Mouse (Mus musculus): ENCODE results near the gene Flt3l. TPM values are rescaled to one million over a fixed set of nuclear protein-coding genes. Genes with fewer than 3 reads are reported as not detected.
A peak's percentile ranks its signal among the peaks of the same experiment; 100 is the strongest.

Gene Flt3l
- polyA plus RNA-seq, 1 experiment from 2014 or later = 2.2 TPM

DNA sequence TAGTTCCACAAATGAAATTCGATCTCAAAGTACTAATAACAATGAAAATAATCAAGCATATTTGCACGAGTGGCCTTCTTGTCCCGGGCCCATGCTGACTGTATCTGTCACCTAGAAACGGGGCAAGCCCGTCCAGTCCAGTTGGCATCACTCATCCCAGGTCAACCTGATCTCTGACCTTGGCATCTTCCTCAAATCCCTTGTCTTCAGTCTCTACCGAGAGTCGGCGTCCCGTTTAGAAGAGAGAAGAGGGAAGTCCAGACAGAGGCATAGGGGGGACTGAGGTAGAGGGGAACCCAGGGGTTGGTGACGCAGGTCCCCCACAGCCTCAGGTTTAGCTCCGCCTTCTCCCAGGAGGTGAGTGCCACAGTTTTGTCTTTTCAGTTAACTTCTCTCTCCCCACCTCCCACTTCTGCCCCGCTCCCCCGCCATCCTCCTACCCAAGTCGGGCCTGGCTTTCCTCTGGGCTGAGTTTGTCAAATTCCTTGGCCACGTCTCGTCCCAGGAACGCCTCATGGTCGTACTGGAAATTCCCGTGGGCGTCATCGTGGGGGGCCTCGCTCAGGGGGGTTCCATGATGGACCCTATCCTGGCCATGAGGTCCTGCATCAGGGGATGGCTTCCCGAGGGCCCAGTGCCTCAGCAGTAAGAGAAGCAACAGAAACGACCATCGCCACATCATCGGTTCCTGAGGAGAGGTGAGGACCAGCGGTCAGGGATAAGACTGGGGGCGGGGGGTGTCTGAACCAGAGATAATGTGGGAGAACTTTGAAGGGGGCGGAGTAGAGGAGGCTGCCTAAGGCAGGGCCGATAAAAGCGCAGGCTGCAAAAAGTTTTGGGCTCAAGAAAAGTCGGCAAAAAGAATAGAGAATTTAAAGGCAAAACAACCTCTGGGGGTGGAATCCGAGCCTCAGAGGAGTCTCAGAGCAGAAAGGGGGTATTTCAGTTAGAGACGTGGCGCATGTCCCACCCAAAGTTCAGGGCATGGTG, 44.9 kb downstream of the Flt3l start:
- Histone ChIP-seq H3K27ac (replicated peaks) (peak overlapping the region; percentile 88), H3K9me3 (ENCODE audit: control insufficient read depth, low read length) (no peaks in the 10 kb centered on the region), H3K4me1 (replicated peaks; ENCODE audit: control insufficient read depth, insufficient read depth) (no peaks in the 10 kb centered on the region), H3K36me3 (ENCODE audit: control insufficient read depth, insufficient read depth, low read length) (peaks cover 8% of the 10 kb centered on the region; the same call in 1 of the 2 replicates), H3K9ac (ENCODE audit: low read length) (peak overlapping the region; percentile 66), H3K27me3 (ENCODE audit: control insufficient read depth, insufficient read depth, low read length) (no peaks in the 10 kb centered on the region), H3K4me3 (ENCODE audit: low read depth, low read length) (peak overlapping the region; percentile 47), H3K4me2 (replicated peaks; ENCODE audit: low read depth) (peak overlapping the region; percentile 60)
- DNase-seq (ENCODE audit: low spot score) = peak; percentile 44
- WGBS = 9% methylated on average over 35 of the region's 35 CpGs
- no peak for TF ChIP-seq EP300 (optimal IDR thresholded peaks at IDR 0.05)
- no peak for TF ChIP-seq CTCF (IDR thresholded peaks at IDR 0.05; ENCODE audit: low read depth)
- ATAC-seq (ENCODE audit: low FRiP score, low TSS enrichment) = peak; percentile 57; the same call in 1 of the 2 replicates

DNA sequence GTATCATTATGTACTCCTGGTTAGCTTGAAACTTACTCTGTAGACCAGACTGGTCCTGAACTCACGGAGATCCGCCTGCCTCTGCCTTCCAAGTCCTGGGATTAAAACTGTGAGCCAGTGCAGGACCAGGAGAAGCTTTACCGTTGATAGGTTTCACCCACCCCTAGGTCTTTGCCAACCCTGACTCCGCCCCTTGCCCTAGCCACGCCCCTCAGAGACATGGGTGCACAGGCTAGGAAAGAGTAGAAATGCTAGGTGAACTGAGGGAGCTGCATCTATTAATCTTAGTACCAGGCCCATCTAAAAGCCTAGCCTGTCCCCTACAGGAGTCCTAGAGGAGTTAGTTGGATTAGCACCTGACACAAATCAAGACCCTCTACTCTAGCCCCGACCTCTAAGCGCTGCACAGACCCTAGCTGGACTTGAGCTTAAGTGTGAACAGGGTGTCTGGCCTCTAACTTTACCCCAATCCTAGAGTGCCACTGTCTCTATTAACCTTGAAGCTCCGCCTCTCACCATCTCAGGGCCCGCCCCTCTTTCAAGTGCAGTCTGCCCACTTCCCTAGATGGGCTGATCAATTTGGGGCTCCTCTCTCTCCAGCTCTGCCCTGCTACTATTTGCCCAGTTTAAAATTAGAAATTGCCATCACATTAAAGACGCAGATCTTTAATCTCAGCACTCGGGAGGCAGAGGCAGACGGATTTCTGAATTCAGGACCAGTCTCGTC, 45.8 kb downstream of the Flt3l start:
- H3K9me3 ChIP-seq (ENCODE audit: control insufficient read depth, low read length) = no peaks in the 10 kb centered on the region
- H3K27ac ChIP-seq (replicated peaks) = peak overlapping the region; percentile 88
- 69% methylated on average over 13 of the region's 13 CpGs for WGBS
- peaks cover 8% of the 10 kb centered on the region; the same call in 1 of the 2 replicates for H3K36me3 ChIP-seq (ENCODE audit: control insufficient read depth, insufficient read depth, low read length)
- H3K9ac ChIP-seq (ENCODE audit: low read length) = peak overlapping the region; percentile 66
- no peaks in the 10 kb centered on the region for H3K4me1 ChIP-seq (replicated peaks; ENCODE audit: control insufficient read depth, insufficient read depth)
- no peaks in the 10 kb centered on the region for H3K27me3 ChIP-seq (ENCODE audit: control insufficient read depth, insufficient read depth, low read length)
- ATAC-seq (ENCODE audit: low FRiP score, low TSS enrichment) (no peak), DNase-seq (ENCODE audit: low spot score) (no peak)
- TF ChIP-seq EP300 (optimal IDR thresholded peaks at IDR 0.05) (no peak), CTCF (IDR thresholded peaks at IDR 0.05; ENCODE audit: low read depth) (no peak)
- H3K4me2 ChIP-seq (replicated peaks; ENCODE audit: low read depth) = peak overlapping the region; percentile 60
- peak overlapping the region; percentile 47 for H3K4me3 ChIP-seq (ENCODE audit: low read depth, low read length)

DNA sequence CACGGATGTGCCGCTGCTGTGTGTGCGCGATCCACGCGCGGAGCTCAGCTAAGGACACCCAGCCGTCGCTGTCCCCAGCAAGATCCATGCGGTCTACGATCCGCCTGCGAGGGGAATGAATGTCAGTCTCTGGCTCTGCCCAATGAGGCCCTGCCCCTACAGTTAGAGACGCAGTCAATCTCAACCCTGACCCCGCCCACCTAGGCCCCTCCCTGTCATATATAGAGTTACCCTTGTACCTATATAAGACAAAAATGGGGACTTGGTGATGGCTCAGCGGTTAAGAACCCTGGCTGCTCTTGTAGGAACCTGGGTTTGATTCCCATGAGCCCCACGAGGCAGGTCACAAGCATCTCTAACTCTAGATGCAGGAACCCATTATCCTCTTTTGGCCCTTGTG, 47.6 kb downstream of the Flt3l start:
- DNase-seq (ENCODE audit: low spot score) = no peak
- Histone ChIP-seq H3K4me3 (ENCODE audit: low read depth, low read length) (no peak overlapping the region), H3K27ac (replicated peaks) (no peak overlapping the region), H3K4me1 (replicated peaks; ENCODE audit: control insufficient read depth, insufficient read depth) (no peaks in the 10 kb centered on the region), H3K27me3 (ENCODE audit: control insufficient read depth, insufficient read depth, low read length) (no peaks in the 10 kb centered on the region), H3K4me2 (replicated peaks; ENCODE audit: low read depth) (no peak overlapping the region), H3K9me3 (ENCODE audit: control insufficient read depth, low read length) (no peaks in the 10 kb centered on the region), H3K36me3 (ENCODE audit: control insufficient read depth, insufficient read depth, low read length) (peaks cover 8% of the 10 kb centered on the region; the same call in 1 of the 2 replicates), H3K9ac (ENCODE audit: low read length) (no peak overlapping the region)
- no peak for ATAC-seq (ENCODE audit: low FRiP score, low TSS enrichment)
- WGBS = 94% methylated on average over 17 of the region's 17 CpGs
- no peak for TF ChIP-seq CTCF (IDR thresholded peaks at IDR 0.05; ENCODE audit: low read depth)
- TF ChIP-seq EP300 (optimal IDR thresholded peaks at IDR 0.05) = no peak

DNA sequence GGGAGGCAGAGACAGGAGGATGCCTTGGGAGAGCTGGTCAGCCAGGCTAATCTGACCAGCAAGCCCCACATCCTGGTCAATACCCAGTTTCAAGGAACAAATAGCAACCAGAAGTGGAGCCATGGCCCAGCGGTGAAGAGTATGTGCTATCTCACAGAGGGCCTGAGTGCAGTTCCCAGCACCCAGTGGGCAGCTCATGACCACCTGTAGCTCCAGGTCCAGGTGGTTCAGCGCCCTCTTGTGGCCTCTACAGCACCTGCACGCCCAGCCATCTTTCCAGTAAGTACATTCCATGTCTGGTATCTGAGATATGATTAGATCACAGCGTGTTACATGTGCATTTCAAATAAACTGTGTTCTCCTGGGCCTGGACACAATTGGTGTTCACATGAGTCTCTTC, 50.1 kb downstream of the Flt3l start:
- no peak for ATAC-seq (ENCODE audit: low FRiP score, low TSS enrichment)
- Histone ChIP-seq H3K9me3 (ENCODE audit: control insufficient read depth, low read length) (no peaks in the 10 kb centered on the region), H3K27ac (replicated peaks) (no peak overlapping the region), H3K4me3 (ENCODE audit: low read depth, low read length) (no peak overlapping the region), H3K9ac (ENCODE audit: low read length) (no peak overlapping the region), H3K27me3 (ENCODE audit: control insufficient read depth, insufficient read depth, low read length) (no peaks in the 10 kb centered on the region), H3K4me1 (replicated peaks; ENCODE audit: control insufficient read depth, insufficient read depth) (no peaks in the 10 kb centered on the region), H3K4me2 (replicated peaks; ENCODE audit: low read depth) (no peak overlapping the region), H3K36me3 (ENCODE audit: control insufficient read depth, insufficient read depth, low read length) (peaks cover 8% of the 10 kb centered on the region; the same call in 1 of the 2 replicates)
- peak; percentile 48 for TF ChIP-seq CTCF (IDR thresholded peaks at IDR 0.05; ENCODE audit: low read depth)
- no peak for TF ChIP-seq EP300 (optimal IDR thresholded peaks at IDR 0.05)
- WGBS = 80% methylated on average over 4 of the region's 4 CpGs
- no peak for DNase-seq (ENCODE audit: low spot score)

DNA sequence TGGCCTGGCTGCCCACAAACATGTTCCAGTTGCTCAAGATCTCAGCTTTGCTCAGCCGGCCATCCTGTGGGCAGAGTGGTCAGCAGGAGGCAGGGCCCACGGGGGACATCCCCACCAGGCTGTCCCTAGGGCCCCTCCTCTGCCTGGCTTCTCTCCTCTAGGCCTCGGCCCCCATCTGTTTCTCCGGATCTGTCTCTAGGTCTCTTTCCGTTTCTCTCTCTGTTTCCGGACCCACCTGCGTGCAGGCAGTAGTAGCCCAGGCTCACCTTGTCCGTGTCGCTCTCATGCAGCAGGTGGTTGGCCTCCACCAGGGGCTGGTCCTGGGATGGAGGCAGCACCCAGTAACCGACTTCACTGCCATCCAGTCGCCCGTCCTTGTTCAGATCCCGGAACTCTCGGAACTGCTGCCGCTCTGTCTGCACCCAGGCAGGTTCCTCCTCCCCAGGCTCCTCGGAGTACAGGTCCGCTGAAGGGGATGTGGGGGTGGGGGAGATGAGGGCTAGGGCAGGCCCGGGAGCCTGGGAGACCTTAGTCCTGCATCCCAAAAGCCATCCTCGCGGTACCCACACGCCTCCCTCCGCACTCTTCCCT, 52.8 kb downstream of the Flt3l start:
- Histone ChIP-seq H3K4me2 (replicated peaks; ENCODE audit: low read depth) (no peak overlapping the region), H3K27me3 (ENCODE audit: control insufficient read depth, insufficient read depth, low read length) (no peaks in the 10 kb centered on the region), H3K9ac (ENCODE audit: low read length) (no peak overlapping the region), H3K27ac (replicated peaks) (no peak overlapping the region), H3K4me1 (replicated peaks; ENCODE audit: control insufficient read depth, insufficient read depth) (no peaks in the 10 kb centered on the region), H3K36me3 (ENCODE audit: control insufficient read depth, insufficient read depth, low read length) (peaks cover 5% of the 10 kb centered on the region; the same call in 1 of the 2 replicates), H3K9me3 (ENCODE audit: control insufficient read depth, low read length) (no peaks in the 10 kb centered on the region), H3K4me3 (ENCODE audit: low read depth, low read length) (no peak overlapping the region)
- ATAC-seq (ENCODE audit: low FRiP score, low TSS enrichment) (0 out of 2 replicates have a peak, but pooled peaks have one; percentile 14), DNase-seq (ENCODE audit: low spot score) (no peak)
- TF ChIP-seq CTCF (IDR thresholded peaks at IDR 0.05; ENCODE audit: low read depth) (no peak), EP300 (optimal IDR thresholded peaks at IDR 0.05) (no peak)
- 80% methylated on average over 21 of the region's 22 CpGs for WGBS

Measured in stomach, postnatal 0 days (tissue).